Mouse (Mus musculus) layer of hippocampus, adult 8-10 months (tissue): ENCODE measurements around the gene Ywhag. TPM values are rescaled to one million over a fixed set of nuclear protein-coding genes. Genes with fewer than 3 reads are reported as not detected.

Experiments used
- DNase-seq, 2 experiments: peaks; one replicate each; pipeline ENCODE4 v3.0.0; 2022; ENCODE audit warnings: low spot score in 2 of 2
- total RNA-seq, 4 experiments: library from RNA; stranded (reverse); gene quantifications; 2 replicates each; pipeline ENCODE4 v1.2.4; 2022

Gene Ywhag
- total RNA-seq, 4 experiments from 2014 or later = 1,040 to 1,170 (median 1,116) TPM

DNA sequence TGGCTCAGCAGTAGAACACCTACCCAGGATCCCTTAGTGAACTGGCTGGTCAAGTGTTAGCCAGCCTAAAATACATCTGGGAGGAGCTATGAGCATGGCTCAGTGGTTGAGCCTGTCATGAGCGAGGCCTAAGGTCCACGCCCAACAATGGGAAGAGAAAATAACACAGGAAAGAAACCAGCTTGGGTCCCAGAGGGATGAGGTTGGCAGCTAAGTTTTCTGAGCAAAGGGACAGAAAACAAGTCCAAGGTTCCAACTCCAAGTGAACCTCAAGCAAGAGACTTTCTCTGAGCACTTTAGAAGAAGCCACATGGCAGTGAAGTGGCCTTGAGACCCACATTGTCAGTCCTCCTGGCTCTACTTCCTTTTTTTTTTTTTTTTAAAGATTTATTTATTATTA is 17.2 kb upstream of the Ywhag start:
- no peak for DNase-seq

DNA sequence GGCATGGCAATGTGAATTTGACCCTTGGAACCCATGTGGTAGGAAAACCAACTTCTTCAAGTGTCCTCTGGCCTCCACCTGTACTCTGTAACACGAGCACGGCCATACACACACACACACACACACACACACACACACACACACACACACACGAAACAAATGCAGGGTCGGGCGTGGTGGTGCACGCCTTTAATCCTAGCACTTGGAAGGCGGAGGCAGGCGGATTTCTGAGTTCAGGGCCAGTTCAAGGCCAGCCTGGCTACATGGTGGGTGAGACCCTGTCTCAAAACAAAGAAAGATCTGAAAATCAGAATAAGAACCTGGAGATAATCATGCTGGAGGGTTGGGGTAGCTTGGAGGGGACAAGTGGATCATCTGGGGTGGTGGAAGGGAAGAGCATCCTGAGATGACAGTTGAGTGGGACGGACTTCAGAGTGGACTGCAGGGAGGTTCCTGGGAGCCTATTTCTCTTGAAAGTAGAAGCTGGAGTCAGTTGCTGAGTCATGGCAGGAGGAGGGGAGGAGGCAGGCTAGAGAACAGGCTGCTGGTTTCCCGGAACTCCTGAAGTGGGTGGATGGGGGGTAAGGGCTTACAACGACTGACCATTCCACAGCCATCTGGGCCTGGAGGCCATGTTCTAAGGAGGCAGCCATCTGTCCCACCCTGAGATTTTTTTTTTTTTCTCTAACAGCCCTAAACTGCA is 16.4 kb upstream of the Ywhag start:
- no peak for DNase-seq

DNA sequence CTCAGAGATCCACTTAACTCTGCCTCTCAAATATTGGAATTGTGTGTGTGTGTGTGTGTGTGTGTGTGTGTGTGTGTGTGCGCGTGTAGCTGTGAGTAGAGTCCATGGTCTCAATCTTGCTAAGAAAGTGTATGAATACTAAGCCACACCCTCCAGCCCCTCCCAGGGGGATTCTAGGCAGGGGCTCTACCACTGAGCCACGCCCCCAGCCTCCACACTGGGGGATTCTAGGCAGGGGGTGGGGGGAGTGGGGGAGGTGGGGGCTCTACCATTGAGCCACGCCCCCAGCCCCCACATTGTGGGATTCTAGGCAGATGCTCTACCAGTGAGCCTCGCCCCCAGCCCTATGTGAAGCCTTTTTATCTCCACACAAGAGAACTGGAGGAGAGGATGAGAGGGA is 12.2 kb upstream of the Ywhag start:
- DNase-seq = no peak

DNA sequence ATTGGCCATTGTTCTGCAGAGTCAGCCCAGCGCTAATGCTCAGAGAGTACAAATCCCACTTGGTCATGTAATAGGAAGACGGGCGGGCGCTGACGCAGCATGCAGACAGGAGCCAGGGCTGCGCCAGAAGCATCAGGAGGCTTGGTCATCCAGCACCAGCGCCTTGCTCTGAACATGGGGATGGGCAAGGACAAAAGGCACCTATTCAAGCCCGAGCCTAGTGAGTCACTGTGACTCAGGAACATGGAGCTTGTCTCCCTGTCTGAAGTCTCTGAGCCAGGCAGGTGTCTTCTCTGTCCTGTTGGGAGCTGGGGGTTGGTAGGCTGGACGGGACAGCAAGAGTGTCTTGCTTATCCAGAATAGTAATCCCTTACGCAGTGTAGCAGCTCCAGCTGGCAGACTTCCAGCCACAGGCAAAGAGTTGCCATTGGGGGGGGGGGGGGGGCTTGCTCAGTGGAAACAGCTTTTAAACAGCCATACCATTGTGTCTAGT is 11.5 kb upstream of the Ywhag start:
- DNase-seq = no peak

- DNase-seq = no peak
Measured at GRCm38 (mm10) chr5:135942710-135943109, 8.3 kb upstream of the Ywhag start.

- no peak for DNase-seq
Measured at GRCm38 (mm10) chr5:135940587-135940986, 6.2 kb upstream of the Ywhag start.

DNA sequence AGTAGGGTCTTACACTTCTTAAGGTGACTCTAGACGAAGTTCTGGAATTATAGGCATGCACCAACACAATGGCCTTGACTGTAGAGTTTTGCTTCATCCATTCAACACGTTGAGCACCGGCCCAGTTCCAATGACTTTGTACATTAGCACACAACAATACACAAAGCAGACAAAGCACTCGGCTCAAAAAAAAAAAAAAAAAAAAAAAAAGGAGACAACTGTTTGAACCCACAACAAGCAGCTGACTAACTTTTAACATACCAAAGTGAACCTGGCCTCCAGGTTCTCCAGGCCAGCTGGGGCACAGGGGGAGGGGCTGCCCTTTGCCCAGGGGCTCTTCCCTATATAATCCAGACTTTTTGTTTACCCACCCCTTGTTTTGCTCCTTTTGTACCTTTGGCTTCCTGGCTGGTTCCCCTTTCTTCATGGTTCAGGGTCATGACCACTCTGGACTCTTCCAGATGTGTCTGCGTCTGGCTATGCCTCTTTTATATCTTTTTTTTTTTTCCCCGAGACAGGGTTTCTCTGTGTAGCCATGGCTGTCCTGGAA is 1.3 kb upstream of the Ywhag start:
- no peak for DNase-seq

DNA sequence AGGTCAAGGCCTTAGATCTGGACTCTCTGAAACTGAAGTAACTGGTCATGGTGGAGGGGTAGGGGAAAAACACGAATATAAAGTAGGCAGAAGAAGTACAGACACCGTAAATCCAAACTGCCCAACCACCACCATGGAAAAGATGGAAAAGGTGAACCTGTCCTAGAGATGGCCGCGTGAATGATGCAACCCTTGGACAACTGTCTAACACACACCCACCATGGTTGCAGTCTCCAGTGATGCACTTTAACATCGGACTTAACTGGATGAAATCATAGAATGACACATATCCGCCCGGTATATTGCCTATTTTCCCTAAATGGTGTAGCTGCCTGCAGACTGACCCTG is 734 bp upstream of the Ywhag start:
- no peak for DNase-seq

- peak; percentile 63 to 67 for DNase-seq
Measured at GRCm38 (mm10) chr5:135933900-135934441, 445 bp downstream of the Ywhag start.

- DNase-seq = no peak
Measured at GRCm38 (mm10) chr5:135933222-135933899, 1.1 kb downstream of the Ywhag start.

DNA sequence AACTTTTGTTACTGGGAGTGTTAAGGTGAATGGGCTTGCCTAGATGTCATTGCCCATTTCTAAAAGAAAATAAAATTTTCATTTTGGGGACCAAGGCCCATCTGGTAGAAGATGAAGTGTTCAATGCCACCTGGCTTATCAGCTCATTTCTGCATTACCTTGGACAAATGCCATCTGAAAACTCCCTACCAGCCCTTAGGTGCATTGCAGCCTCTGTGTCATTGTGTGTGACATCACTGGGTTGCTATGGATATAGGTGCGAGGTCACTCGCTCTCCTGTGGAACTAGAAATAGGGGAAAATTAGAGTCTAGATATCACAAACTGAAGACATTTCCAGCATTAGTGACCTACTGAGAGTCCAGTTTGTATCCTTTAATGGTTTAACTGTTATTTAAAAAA is 2.1 kb downstream of the Ywhag start:
- no peak for DNase-seq

DNA sequence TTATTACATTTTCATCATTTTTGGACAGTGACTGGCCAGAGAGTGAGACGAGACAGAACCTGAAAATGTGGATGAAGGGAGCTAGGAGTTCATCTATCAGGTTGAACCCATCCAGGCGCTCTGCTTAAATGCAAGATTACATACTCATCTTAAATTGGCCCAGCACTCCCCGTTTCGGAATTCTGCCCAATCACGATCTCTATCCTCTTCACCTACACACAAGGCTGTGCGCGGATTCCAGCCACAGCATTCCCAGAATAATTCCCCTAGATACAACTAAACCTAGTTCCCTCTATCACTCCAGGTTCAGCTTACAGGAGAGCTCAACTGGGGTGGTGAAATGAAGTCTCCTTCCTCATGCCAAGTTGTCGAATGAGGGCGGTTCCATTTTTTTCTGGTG is 2.9 kb downstream of the Ywhag start:
- DNase-seq = no peak

- no peak for DNase-seq
Measured at GRCm38 (mm10) chr5:135929685-135930424, 4.6 kb downstream of the Ywhag start.

- no peak for DNase-seq
Measured at GRCm38 (mm10) chr5:135923901-135924300, 10.5 kb downstream of the Ywhag start.

DNA sequence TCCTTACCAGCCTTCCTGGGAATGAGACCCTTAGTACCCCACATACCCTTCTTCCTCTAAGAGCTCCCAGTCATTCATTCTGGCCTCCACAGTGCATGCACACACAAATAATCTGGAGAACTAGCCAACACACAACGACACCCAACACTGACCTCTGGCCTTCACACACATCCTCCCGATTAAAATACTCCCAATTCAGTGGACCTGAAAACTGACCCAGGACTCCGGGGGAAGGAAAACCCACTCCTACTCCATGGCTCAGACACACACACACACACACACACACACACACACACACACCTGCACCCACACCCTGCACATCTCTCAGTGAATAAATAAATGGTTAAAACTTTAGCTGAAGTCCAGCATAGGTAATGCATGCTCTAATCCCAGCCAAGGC is 14.5 kb downstream of the Ywhag start:
- DNase-seq = no peak

- DNase-seq = no peak
Measured at GRCm38 (mm10) chr5:135918593-135918992, 15.8 kb downstream of the Ywhag start.

GRCm38 (mm10) chr5:135918059-135918437 is 16.4 kb downstream of the Ywhag start:
- DNase-seq = no peak

DNA sequence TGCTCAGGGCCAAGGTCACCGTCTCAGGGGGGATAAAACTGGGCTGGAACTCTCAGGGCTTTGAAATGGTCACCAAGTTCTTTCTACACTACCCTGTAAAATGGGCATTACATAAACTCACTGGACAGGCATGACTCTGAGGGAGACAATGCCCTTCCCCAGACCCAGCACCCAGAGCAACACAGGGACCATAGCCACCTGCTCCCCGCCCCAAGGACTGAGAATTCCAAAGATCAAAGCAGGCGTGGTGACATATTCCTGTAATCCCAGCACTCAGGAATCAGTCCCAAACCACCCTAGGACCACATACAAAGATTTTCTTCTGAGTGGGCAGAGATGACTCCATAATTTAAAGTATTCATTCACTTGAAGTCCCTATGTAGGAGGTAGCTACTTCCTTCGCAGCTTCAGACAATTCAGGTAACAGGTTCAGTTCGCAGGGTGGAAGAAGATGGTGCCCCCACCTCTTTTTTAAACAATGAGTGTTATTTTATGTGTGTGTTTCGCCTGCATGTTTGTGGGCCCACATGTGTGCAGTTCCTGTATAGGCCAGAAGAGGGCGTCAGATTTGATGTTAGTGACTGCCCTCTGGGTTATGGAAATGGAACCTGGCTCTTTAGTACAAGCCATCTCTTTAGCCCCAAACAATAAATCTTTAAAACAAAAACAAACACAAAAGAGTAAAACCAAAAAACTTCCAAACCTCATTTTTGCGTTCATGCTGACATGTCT is 16.9 kb downstream of the Ywhag start:
- DNase-seq = no peak

- DNase-seq = no peak
Measured at GRCm38 (mm10) chr5:135916601-135917000, 17.8 kb downstream of the Ywhag start.

DNA sequence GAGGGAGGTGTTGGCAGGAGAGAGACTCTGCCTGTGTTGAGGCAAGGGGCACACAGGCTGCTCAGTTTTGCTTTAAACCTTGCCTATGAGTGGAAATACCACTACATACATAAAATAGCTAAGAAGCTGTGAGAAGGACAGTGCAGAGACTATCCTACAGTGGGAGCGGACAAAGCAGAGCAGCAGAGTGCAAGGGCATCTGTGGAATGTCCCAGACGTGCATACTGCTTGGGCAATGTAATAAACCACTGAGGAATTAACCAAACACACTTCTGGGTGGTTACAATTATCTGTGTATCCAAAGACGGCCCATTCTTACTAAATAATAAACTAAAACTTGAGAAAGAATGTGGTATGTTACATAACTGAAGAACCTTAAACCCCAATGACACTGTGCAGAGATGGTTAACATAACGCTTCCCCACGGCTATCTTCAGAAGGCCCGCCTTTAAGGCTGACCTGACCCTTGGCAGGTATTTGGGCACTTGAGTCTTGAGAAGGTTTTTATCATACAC is 18.3 kb downstream of the Ywhag start:
- DNase-seq = no peak

DNA sequence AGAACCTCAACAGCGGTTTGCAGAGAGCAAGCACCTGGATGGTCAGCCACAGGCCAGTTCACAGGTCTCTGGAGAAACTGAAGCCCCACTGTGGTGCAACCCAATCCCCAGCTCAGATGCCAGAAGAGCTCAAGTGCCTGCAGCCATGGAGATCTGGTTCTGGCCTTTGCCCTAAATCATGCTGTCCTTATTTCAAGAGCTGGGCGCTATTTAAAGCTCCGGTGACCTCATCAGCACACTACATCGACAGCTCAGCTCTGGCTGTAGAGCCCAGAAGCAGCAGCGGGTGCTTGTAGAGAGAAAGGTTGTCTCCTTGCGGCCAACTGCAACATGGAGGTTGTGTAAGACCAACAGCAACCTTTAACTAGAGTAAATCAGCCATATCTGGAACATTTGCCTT is 20.3 kb downstream of the Ywhag start:
- no peak for DNase-seq
